Mouse (Mus musculus) large intestine, adult 2 months (tissue): Measurements from ENCODE around the gene Vps53. TPM values are rescaled to one million over a fixed set of nuclear protein-coding genes. Genes with fewer than 3 reads are reported as not detected.
A peak's percentile ranks its signal among the peaks of the same experiment; 100 is the strongest.

Experiments
- DNase-seq: peaks from one replicate; pipeline ENCODE4 v3.0.0-alpha.2; 2012; ENCODE audit warnings: low read depth, low spot score
- WGBS: fragments of 180-500 bp; shearing (Covaris S2); methylation state at CpG from one replicate; pipeline ENCODE4 v1.1.7; 2018; 5-methylcytosine and 5-hydroxymethylcytosine counted together
- polyA plus RNA-seq: library from polyadenylated mRNA; depleted of rRNA; stranded (reverse); fragments of >200 nt; gene quantifications from 2 replicates; pipeline ENCODE4 v1.2.3, GENCODE M21; 2012; rRNA removed

Gene Vps53
- polyA plus RNA-seq, 1 experiment: 34.5 TPM

- 10% methylated on average over 35 of the region's 36 CpGs for WGBS
Measured at GRCm38 (mm10) chr11:75999440-76000155, 179.8 kb downstream of the Vps53 start, which contains the start of gene 1700016K19Rik. Gene 1700016K19Rik (plus strand): TSS chr11:75999912.

More at GRCm38 (mm10) chr11:75999440-76000155, 179.8 kb downstream of the Vps53 start, which contains the start of gene 1700016K19Rik:
- DNase-seq: peak; percentile 60

Other genes starting within 250 kb of the Vps53 start
- 15.3 and 16.5 TPM in 2 replicates for gene Rph3al, start 241.2 kb downstream of the Vps53 start, polyA plus RNA-seq
- 0.42 TPM in 1 of 2 replicates, not detected in the other for gene 1700016K19Rik, start 179.7 kb downstream of the Vps53 start, polyA plus RNA-seq
- 10.3 and 19.9 TPM in 2 replicates for gene Rflnb, start 151.9 kb downstream of the Vps53 start, polyA plus RNA-seq
- 15.3 and 16.3 TPM in 2 replicates for gene Fam57a, start within 50 bp of the Vps53 start, polyA plus RNA-seq
- 0.17 and 0.41 TPM in 2 replicates for gene Dbil5, start 38.0 kb upstream of the Vps53 start, polyA plus RNA-seq
- gene Gemin4, start 38.0 kb upstream of the Vps53 start, polyA plus RNA-seq: 7.3 and 7.9 TPM in 2 replicates
- 5.7 and 5.8 TPM in 2 replicates for gene Mrm3, start 64.1 kb upstream of the Vps53 start, polyA plus RNA-seq
- gene Glod4, start 64.1 kb upstream of the Vps53 start, polyA plus RNA-seq: 8.0 and 9.2 TPM in 2 replicates
- 10.8 and 13.2 TPM in 2 replicates for gene Nxn, start 219.5 kb upstream of the Vps53 start, polyA plus RNA-seq
- 14.8 and 15.6 TPM in 2 replicates for gene Timm22, start 227.3 kb upstream of the Vps53 start, polyA plus RNA-seq